Mouse (Mus musculus) activated CD4-positive, CD25-positive, alpha-beta regulatory T cell (primary cell): ENCODE measurements around the gene Gvin1. TPM values are rescaled to one million over a fixed set of nuclear protein-coding genes. Genes with fewer than 3 reads are reported as not detected.

Source experiments
- polyA plus RNA-seq, 2 experiments: library from polyadenylated mRNA; unstranded; fragments of 100-300 nt; shearing (Covaris generic); gene quantifications; one replicate each; pipeline ENCODE4 v1.2.1; 2017

Gvin1 gene
- 100 to 1,000 TPM in 1 of 2 experiments, 10 to 100 TPM in 1; 55.7 to 142 TPM for polyA plus RNA-seq

DNA sequence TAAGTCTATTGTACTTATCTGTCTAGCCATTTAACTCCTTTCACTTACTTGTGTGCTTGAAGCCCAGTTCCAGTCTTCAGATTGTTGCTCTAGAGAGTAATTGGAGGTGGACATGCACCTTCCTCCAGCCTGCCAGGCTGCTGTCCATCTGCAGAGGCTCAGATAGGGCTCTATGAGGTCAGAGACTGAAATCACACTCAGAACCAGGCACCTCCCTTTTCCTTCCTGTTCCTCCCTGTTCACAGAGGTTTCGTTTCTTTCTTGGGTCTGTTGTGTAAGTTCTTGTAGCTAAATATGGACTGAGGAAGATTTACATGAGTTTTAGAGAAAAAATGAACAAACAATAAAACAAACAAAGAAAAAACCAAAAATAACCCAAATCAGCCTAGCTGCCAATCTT, at the start of gene Gvin1:
Gene Gvin1 (minus strand): TSS at position 150 of the 400 bp plus-strand sequence.

